Mouse (Mus musculus) C2C12 (cell line): ENCODE measurements around the gene Mslnl.

Experiments used
- CEBPB ChIP-seq: IDR thresholded peaks from one replicate; pipeline ENCODE4 v1.6.1; 2011; ENCODE audit warnings: low read depth, mild to moderate bottlenecking, control low read depth, moderate library complexity
- CTCF ChIP-seq: IDR thresholded peaks from one replicate; pipeline ENCODE4 v1.5.1; 2011; ENCODE audit not compliant: control insufficient read depth, insufficient read depth, insufficient read length
- FOSL1 ChIP-seq: IDR thresholded peaks from one replicate; pipeline ENCODE4 v1.8.0; 2011; ENCODE audit warnings: mild to moderate bottlenecking, low read length; ENCODE audit not compliant: poor library complexity, insufficient read depth, severe bottlenecking

DNA sequence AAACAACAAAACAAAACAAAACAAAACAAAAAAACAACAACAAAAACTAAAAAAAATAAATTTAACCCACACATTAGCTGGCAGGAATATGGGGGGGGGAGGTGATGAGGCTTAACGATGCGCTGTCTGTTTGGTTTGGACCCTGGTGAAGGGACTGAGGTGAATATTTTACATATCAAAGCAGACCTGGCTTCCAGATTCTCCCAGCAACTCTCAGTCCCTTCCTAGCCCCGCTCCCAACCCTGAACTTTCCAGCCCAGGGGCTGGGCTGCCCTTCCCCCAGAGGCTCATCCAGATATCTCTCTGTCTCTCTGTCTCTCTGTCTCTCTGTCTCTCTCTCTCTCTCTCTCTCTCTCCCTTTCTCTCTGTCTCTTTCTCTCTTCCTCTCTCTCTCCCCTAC is 26.7 kb downstream of the Mslnl start:
- TF ChIP-seq CTCF (no peak), FOSL1 (no peak), CEBPB (no peak)
